Mouse (Mus musculus) left cerebral cortex, postnatal 14 days (tissue): ENCODE results near the gene Peak1. TPM values are rescaled to one million over a fixed set of nuclear protein-coding genes. Genes with fewer than 3 reads are reported as not detected.

Experiments
- DNase-seq, 2 experiments: peaks; one replicate each; pipeline ENCODE4 v3.0.0; 2021 to 2022; ENCODE audit warnings: low spot score in 2 of 2, mixed read lengths in 1 of 2
- intact Hi-C: fragments of 180-260 bp; cut with DNase I; formaldehyde crosslinking; loops from one replicate; pipeline ENCODE4 v1.15.1; 2025
- microRNA-seq, 2 experiments: library from miRNA; unstranded; fragments of <30 nt; microRNA quantifications; one replicate each; pipeline ENCODE4 v1.2.0; 2022
- total RNA-seq, 2 experiments: library from RNA; stranded (reverse); gene quantifications; 2 replicates each; pipeline ENCODE4 v1.2.3; 2021

Gene Peak1
- total RNA-seq, 2 experiments from 2014 or later = 24.0 to 24.8 TPM

GRCm38 (mm10) chr9:56167690-56168089 lies 250.2 kb downstream of the Peak1 start:
- intact Hi-C loops = no loop called here

GRCm38 (mm10) chr9:56166161-56166560 lies 251.7 kb downstream of the Peak1 start:
- no peak for DNase-seq

More at GRCm38 (mm10) chr9:56167690-56168089, 250.2 kb downstream of the Peak1 start:
- no peak for DNase-seq

DNA sequence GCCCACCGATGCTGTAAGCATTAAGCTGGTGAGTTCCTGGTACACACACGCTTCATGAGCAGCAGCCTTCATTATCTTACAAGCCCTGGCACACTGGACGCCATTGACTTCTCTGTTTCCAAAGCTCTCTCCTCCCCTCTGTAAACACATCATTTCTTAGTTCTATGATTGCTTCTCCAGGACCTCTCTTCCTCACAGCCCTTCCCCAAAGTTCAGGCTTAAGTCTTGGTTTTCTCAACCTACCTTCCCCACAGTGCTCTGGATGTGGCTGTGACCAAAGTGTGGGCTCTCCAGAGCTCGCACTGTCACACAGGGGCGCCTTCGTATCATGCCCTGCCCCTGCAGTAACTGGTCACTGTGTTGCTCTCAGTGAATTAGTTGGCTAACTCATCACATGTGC lies 252.5 kb downstream of the Peak1 start, which contains the start of gene Tspan3:
Gene Tspan3 (minus strand): TSS at position 101 of the 400 bp plus-strand sequence.
- no peak for DNase-seq
- intact Hi-C loops = no loop called here

More at GRCm38 (mm10) chr9:56166161-56166560, 251.7 kb downstream of the Peak1 start:
- intact Hi-C loops = no loop called here

DNA sequence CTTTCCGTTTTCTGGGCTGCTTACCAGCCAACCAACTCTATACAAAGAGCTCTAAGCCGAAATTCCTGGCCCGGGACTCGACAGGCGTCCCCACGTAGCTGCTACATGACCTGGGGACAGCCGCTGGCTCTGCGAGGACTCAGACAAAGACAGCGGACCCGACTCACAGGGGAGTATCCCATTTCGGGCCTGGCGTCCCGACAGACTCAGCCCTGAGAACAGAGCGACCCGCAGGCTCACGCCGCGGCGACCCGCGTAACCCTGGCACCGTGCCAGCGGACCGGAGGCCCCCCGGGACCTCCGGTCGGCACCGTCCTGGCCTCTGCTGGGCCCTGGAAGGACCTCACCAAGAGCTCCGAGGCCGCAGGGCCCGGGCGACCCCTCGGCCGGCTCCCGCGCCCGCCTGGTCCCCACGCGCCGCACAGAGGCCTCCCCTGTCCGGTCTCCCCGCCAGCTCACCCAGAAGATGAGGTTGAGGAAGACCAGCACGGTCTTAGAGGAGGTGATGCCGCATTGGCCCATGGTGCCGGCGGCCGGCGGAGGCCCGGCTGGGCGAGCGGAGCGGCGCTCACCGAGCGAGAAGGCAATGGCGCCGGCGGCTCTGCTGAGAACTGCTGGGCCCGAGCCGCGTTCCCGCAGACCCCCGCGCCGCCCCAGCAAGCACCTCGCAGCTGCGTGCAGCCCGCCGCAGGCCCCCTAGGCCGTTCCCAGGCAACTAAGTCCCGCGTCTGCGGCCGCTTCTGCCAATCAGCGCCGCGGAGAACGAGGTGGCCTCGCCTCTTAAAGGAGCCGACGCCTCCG lies 257.3 kb downstream of the Peak1 start:
- intact Hi-C loops = no loop called here
- peak; percentile 94 to 95 for DNase-seq

DNA sequence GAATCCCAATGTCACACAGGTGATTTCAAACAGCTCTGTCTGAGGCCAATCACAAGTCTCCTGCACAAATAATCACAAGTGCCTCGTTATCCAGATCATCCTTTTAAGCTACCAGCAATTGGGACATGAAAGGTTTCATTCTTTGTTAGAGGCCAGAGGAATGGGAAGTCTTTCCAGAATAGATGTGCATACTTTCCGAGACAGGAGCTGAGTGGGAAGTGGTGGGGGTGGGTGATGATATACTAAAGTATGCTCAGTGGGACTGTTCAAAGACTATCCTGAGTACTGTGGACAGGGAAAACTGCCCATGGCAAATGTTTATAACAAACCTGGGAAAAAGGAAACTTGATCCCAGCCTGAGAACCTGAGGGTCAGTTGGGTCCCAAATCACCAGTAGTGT lies 258.4 kb downstream of the Peak1 start:
- no peak for DNase-seq
- intact Hi-C loops = no loop called here

- intact Hi-C loops = no loop called here
- no peak for DNase-seq
These were observed 259.8 kb downstream of the Peak1 start for GRCm38 (mm10) chr9:56158077-56158476.

DNA sequence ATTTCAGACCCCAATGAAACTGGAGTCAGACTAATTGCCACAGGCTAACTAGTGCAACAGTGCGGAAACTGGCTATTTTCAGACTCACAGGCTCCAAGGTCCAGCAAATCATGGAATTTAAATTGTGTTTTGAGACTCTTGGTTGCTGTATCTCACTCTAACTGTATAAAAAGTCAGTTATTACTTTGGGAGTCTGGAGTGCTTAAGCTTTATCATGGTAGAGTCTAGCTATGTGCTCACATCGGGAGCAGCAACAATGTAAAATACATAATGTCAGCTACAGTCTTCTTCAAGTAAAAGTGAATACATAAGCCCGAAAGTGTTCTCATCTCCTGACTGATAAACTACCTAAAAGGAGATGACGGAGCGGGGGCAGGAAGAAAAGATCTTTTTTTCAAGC lies 263.3 kb downstream of the Peak1 start:
- intact Hi-C loops = no loop called here
- DNase-seq = no peak

DNA sequence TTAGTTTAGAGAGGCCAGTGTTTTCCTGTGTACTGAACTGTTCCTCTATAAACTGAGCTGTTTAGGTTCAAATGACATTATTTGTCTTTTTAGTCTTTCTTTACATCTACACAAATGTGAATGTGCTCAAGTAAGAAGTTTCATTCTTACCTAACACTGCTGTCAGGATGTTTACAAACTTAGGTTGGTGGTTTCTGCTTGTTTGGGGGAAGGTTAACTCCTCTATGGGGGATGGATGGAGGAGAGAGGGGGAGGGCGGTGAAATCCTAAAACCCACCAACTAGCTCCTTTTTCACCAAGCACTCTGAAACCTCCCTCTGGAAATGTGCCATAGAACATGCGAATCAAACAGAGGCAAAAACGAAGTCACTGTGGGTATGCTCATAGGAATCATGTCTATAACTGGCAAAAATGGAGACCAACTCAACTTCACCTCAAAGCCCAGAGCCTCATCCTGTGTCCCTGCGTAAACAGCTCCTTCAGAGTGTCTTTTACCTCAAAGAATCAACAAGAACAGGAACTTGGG lies 265.3 kb downstream of the Peak1 start:
- intact Hi-C loops = no loop called here

GRCm38 (mm10) chr9:56151745-56152481 lies 266.0 kb downstream of the Peak1 start:
- DNase-seq = peak; percentile 41 to 68
- intact Hi-C loops = no loop called here

More for the DNA sequence above, 265.3 kb downstream of the Peak1 start:
- no peak for DNase-seq

Small RNA genes within 50 kb of the gene (microRNA-seq; reads per million reads assigned to microRNA genes)
- gene Gm24270 = 5.3 to 9.4 reads per million in 2 experiments

Other genes starting within 250 kb of the Peak1 start
- 10 to 100 TPM; 58.9 to 63.1 TPM for gene Hmg20a, start 542 bp upstream of the Peak1 start, total RNA-seq